Mouse (Mus musculus) megakaryocyte, embryonic 14.5 days (primary cell): ENCODE data around the gene Cep85l.

ENCODE experiments used
- FLI1 ChIP-seq: IDR thresholded peaks from 2 replicates; pipeline ENCODE4 v1.6.1; 2012; ENCODE audit warnings: low read length, inconsistent platforms, mixed read lengths
- GATA1 ChIP-seq: IDR thresholded peaks from 3 replicates; pipeline ENCODE4 v1.6.1; 2012; ENCODE audit warnings: mixed read lengths, low read length, inconsistent platforms, borderline replicate concordance

GRCm38 (mm10) chr10:53417015-53417414, 37.3 kb upstream of the Cep85l start:
- TF ChIP-seq GATA1 = no peak
- no peak for TF ChIP-seq FLI1
